Mouse (Mus musculus) heart, postnatal 0 days (tissue): Measurements from ENCODE around the gene Hist1h1d. TPM values are rescaled to one million over a fixed set of nuclear protein-coding genes. Genes with fewer than 3 reads are reported as not detected.
A peak's percentile ranks its signal among the peaks of the same experiment; 100 is the strongest.
"Not testable (repeated sequence)": the region's sequence is repeated elsewhere in the genome, so short reads cannot be mapped to it uniquely, and the experiment has no call there.

ENCODE experiments used
- ATAC-seq: fragments of 200-750 bp; cut with Nextera tagmentation; 2 replicates; pipeline ENCODE4 v1.8.0; 2017; ENCODE audit warnings: low read depth, moderate number of reproducible peaks, moderate library complexity; ENCODE audit not compliant: insufficient read depth
- DNase-seq: peaks from one replicate; pipeline ENCODE4 v3.0.0-alpha.2; 2016; ENCODE audit warnings: low spot score
- H3K27ac ChIP-seq: fragments of 300-500 bp; sonication (generic); 2 replicates; pipeline ENCODE4 v1.5.1; 2014; ENCODE audit warnings: low read depth, mild to moderate bottlenecking
- H3K27me3 ChIP-seq: fragments of 300-500 bp; sonication (generic); 2 replicates; pipeline ENCODE4 v1.6.1; 2014; ENCODE audit warnings: low read length, mixed read lengths; ENCODE audit not compliant: control insufficient read depth, insufficient read depth
- H3K36me3 ChIP-seq: fragments of 300-500 bp; sonication (generic); replicated peaks from 2 replicates; pipeline ENCODE4 v1.6.1; 2014; ENCODE audit warnings: low read length, mixed read lengths; ENCODE audit not compliant: control insufficient read depth, insufficient read depth
- H3K4me1 ChIP-seq: fragments of 300-500 bp; sonication (generic); 2 replicates; pipeline ENCODE4 v1.6.1; 2014; ENCODE audit warnings: antibody characterized with exemption; ENCODE audit not compliant: control insufficient read depth, insufficient read depth
- H3K4me2 ChIP-seq: fragments of 300-500 bp; sonication (generic); 2 replicates; pipeline ENCODE4 v1.6.1; 2014; ENCODE audit warnings: low read depth, mild to moderate bottlenecking, low read length, moderate library complexity
- H3K4me3 ChIP-seq: fragments of 300-500 bp; sonication (generic); 2 replicates; pipeline ENCODE4 v1.5.1; 2014; ENCODE audit warnings: low read depth, low read length
- H3K9ac ChIP-seq: fragments of 300-500 bp; sonication (generic); replicated peaks from 2 replicates; pipeline ENCODE4 v1.6.1; 2014; ENCODE audit warnings: low read depth, low read length, mixed read lengths
- H3K9me3 ChIP-seq: fragments of 300-500 bp; sonication (generic); replicated peaks from 2 replicates; pipeline ENCODE4 v1.6.1; 2016; ENCODE audit warnings: low read length; ENCODE audit not compliant: control insufficient read depth
- CTCF ChIP-seq: IDR thresholded peaks from 2 replicates; pipeline ENCODE4 v1.5.1; 2016; ENCODE audit warnings: antibody characterized with exemption, control low read depth, low read depth
- EP300 ChIP-seq: IDR thresholded peaks from 2 replicates; pipeline ENCODE4 v1.6.1; 2016; ENCODE audit warnings: antibody characterized with exemption, low read depth
- WGBS: fragments of 180-500 bp; shearing (Covaris S2); extraction: QIAGEN DNeasy Blood & Tissue Kit; methylation state at CpG from one replicate; pipeline ENCODE4 v1.1.7; 2014; 5-methylcytosine and 5-hydroxymethylcytosine counted together
- polyA plus RNA-seq: library from polyadenylated mRNA; unstranded; fragments of >200 nt; fragmentation: Nextera tagmentation; extraction: Ambion mirVana; gene quantifications from 2 replicates; pipeline ENCODE4 v1.2.1, GENCODE M21; 2015
- total RNA-seq: library from RNA; depleted of rRNA; stranded (reverse); fragments of >200 nt; gene quantifications from 2 replicates; pipeline ENCODE4 v1.2.3, GENCODE M21; 2014; ENCODE audit warnings: low replicate concordance

Gene Hist1h1d
- total and polyA plus RNA-seq, 2 experiments from 2014 or later, result 0.20 to 61.7 TPM

DNA sequence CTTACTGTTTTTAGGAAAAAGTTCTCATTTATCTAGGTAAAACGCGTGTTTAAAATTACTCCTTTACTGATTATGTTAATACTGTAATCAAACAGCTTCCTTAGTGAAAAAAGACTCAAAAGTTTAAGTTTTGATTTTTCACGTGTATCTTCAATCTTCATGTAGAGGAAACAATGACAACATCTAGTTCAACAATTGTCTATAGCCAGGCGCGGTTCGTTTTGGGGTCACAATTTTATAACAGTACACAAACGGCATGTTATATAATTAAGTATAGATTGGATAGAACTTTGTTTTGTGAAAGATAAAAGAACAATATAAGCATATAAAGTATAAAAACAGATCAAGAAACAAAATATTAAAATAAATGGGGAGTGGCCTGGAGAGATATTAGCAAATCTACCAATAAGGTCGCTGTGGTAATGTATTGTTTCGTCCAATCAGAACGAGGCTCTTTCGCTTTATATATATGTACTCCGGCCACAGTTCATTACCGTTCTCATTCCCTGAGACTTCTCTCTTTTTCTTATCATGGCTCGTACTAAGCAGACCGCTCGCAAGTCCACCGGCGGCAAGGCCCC lies 22.3 kb downstream of the Hist1h1d start, which contains the start of gene Hist1h3d:
TSS of gene Hist1h3d (plus strand) at position 493 of the 581 bp plus-strand sequence.
- Histone ChIP-seq H3K27ac (peak within 1 kb of the TSS; percentile 71), H3K4me2 (peak within 1 kb of the TSS; percentile 53), H3K27me3 (no peaks in the 10 kb centered on the region), H3K4me1 (peaks cover 16% of the 10 kb centered on the region; the same call in 1 of the 2 replicates), H3K36me3 (no peaks in the 10 kb centered on the region), H3K4me3 (peak within 1 kb of the TSS; percentile 37), H3K9me3 (no peaks in the 10 kb centered on the region), H3K9ac (peak within 1 kb of the TSS; percentile 53)
- DNase-seq (peak; percentile 90), ATAC-seq (peak; percentile 45; the same call in 1 of the 2 replicates)
- WGBS, result 2% methylated on average over 18 of the region's 18 CpGs
- TF ChIP-seq EP300, result no peak
- TF ChIP-seq CTCF, result no peak

DNA sequence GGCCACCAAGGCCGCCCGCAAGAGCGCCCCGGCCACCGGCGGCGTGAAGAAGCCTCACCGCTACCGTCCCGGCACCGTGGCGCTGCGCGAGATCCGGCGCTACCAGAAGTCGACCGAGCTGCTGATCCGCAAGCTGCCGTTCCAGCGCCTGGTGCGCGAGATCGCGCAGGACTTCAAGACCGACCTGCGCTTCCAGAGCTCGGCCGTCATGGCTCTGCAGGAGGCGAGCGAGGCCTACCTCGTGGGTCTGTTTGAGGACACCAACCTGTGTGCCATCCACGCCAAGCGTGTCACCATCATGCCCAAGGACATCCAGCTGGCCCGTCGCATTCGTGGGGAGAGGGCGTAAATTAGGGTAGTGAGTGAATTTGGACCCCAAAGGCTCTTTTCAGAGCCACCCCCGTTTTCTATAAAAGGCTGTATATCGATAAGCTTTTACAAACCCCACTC lies 22.8 kb downstream of the Hist1h1d start:
- whole genome bisulfite sequencing, result 5% methylated on average over 10 of the region's 40 CpGs
- not testable (repeated sequence) for H3K36me3 ChIP-seq, DNase-seq, H3K27me3 ChIP-seq, ATAC-seq, H3K9me3 ChIP-seq
- Histone ChIP-seq H3K4me3 (peak overlapping the region; percentile 37), H3K4me2 (peak overlapping the region; percentile 53), H3K27ac (peak overlapping the region; percentile 66), H3K9ac (peak overlapping the region; percentile 53), H3K4me1 (peaks cover 16% of the 10 kb centered on the region; the same call in 1 of the 2 replicates)

DNA sequence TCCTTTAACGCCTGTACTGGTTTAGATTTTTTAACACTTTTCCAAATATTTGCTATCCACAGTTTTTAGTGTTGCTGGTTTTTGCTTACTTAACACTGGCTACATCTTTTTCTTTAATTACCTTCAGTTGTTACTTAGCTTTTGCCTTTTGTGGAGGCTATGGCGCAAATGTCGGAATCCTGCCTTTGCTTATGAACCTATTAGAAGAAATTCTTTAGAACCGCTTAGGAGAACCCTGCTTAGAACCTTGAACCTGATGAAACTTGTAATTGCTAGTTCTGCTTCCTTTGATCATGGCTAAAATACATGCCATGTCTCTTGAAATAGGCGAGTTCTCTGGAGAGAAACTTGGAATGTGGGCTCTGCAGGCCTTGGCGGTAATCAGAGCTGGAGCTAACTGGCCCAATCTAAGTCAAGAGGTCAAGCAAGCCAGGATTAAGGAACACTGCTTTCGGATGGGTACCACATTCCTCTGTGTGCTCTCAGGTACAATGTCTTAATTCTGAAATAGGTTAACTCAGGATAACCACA lies 23.4 kb downstream of the Hist1h1d start:
- H3K4me3 ChIP-seq, result peak overlapping the region; percentile 37
- peak overlapping the region; percentile 53 for H3K9ac ChIP-seq
- no peaks in the 10 kb centered on the region for H3K36me3 ChIP-seq
- no peak for TF ChIP-seq CTCF
- TF ChIP-seq EP300, result no peak
- peak overlapping the region; percentile 53 for H3K4me2 ChIP-seq
- H3K4me1 ChIP-seq, result peaks cover 16% of the 10 kb centered on the region; the same call in 1 of the 2 replicates
- WGBS, result 46% methylated on average over 7 of the region's 7 CpGs
- ATAC-seq (no peak), DNase-seq (no peak)
- H3K9me3 ChIP-seq, result no peaks in the 10 kb centered on the region
- peak overlapping the region; percentile 66 for H3K27ac ChIP-seq
- H3K27me3 ChIP-seq, result no peaks in the 10 kb centered on the region

GRCm38 (mm10) chr13:23576906-23577639 lies 24.0 kb downstream of the Hist1h1d start:
- Histone ChIP-seq H3K4me3 (no peak overlapping the region), H3K4me1 (0 out of 2 replicates have a peak, but pooled peaks cover 16% of the 10 kb centered on the region), H3K9ac (peak overlapping the region; percentile 53; the same call in 1 of the 2 replicates), H3K4me2 (peak overlapping the region; percentile 53), H3K27ac (peak overlapping the region; percentile 66; the same call in 1 of the 2 replicates), H3K27me3 (no peaks in the 10 kb centered on the region), H3K9me3 (no peaks in the 10 kb centered on the region), H3K36me3 (no peaks in the 10 kb centered on the region)
- whole genome bisulfite sequencing, result 59% methylated on average over 6 of the region's 6 CpGs
- TF ChIP-seq CTCF (no peak), EP300 (no peak)
- no peak for DNase-seq
- no peak for ATAC-seq

GRCm38 (mm10) chr13:23577835-23578234 lies 24.8 kb downstream of the Hist1h1d start:
- Histone ChIP-seq H3K4me1 (peaks cover 17% of the 10 kb centered on the region; the same call in 1 of the 2 replicates), H3K4me3 (no peak overlapping the region), H3K36me3 (no peaks in the 10 kb centered on the region), H3K4me2 (no peak overlapping the region), H3K9me3 (no peaks in the 10 kb centered on the region), H3K9ac (no peak overlapping the region), H3K27me3 (no peaks in the 10 kb centered on the region), H3K27ac (no peak overlapping the region)
- no peak for TF ChIP-seq EP300
- no peak for TF ChIP-seq CTCF
- 91% methylated on average over 1 of the region's 1 CpGs for WGBS
- no peak for DNase-seq
- ATAC-seq, result no peak
